Mouse (Mus musculus) right cerebral cortex, adult 18-20 months (tissue): ENCODE data around the gene Gcgr.
"Not testable (repeated sequence)": the region's sequence is repeated elsewhere in the genome, so short reads cannot be mapped to it uniquely, and the experiment has no call there.

ENCODE experiments used
- DNase-seq: peaks from one replicate; pipeline ENCODE4 v3.0.0; 2022; ENCODE audit warnings: mixed read lengths

Gene Gcgr

DNA sequence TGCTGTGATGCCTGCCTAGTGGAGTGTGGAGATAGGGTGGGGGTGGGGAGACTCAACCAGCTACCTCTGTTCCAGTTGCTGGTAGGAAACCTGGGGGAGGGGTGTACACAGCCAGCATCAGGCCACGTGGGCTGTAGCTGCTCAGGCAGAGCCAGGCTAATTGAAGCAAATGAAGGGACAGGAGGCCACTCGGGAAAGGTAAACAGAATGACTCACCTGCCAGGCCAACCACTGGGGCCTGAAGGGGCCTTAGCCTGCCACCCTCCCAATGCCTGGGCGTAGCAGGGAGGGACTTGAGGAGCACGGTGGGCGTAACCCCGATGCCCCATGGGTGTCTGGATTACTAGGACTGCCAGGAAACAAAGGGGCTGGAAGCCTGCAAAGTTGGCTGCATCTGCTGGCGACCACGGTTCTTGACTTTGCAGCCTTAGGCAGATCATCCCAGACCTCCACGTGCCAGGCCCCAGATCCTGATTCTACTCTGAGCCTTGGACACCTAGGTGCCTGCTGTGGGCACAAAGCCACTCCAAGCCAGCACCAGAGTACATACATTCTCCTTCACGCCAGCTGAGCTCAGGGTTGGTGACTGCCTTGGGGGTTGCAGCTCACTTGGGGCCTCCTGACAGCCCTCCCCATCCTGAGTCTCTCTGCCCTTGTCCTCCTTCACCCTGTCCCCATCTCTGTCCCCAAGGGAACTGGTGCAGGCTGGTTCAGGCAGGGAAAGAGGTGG, 9.0 kb downstream of the Gcgr start:
- no peak for DNase-seq

DNA sequence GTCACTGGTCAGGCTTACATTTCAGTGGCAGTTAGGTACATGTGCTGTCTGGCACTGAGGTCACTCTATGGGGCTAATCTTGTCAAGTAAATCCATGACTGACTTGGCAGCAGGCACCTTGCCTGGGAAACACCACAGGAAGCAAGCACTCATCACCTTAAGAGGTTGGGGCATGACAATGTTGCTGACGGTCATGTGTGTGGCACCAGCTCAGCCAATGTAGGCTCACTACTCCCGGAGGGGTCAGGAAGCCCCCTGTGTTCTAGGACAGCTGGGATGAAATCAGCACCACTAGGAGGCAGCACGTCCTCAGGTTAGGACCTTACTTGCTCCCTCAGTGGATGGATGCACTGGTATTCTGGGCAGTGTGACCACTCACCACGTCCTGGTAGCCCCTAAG, 11.4 kb downstream of the Gcgr start:
- no peak for DNase-seq

DNA sequence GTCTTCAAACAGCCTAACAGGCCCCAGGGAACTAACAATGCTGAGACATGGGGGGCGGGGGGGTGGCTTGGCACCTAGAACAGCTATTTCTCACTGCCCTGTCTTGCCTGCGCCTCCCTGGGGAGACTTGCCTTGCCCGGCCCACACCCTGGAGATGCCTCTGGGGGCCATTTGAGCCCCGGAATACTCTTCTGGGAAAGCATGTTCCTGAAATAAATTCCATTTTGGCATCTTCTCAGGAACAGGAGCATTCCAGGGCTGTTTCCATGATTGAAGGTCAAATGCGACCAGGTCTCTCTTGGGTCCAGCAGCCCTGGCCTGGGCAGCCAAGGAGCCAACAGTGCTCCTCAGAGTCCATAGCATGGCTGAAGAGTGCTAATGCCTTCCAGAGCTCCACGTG, 11.9 kb downstream of the Gcgr start:
- DNase-seq = no peak

DNA sequence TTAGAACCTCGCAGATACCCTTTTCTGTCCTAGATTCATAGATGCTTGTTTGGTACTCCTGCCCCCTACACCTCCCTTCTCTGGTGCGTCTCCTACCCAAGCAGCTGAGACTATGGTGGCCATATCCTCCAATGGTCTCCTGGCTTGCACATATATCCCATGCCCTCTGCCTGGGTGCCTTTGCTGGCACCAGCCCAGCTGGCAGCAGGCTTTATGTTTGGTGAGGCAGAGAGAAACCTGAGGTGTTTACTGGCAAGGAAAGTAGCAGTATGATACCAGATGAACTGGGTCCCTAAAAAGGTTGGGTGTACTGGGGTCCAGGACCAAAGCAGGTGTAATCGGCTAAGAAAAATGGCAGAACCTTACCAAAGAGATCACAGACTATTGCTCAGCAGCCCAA, 15.5 kb downstream of the Gcgr start:
- no peak for DNase-seq

DNA sequence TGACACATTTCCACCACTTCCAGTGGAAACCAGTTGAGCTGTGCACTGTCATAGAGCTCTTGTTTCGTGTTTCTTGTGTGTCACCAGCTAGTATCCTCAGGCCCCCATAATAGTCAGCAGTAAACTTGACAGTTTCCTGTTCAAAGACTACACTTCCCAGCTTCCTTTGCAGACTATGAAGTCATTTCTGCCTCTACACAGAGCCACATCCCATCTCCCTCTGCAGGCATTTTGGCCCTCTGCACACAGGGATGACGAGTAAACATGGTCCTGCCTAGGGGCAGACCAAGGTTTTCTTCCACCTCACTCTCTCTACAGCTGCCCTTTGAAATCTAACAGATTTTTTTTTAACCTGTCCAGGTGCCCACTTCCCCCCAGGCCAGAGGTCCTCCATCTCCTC, 17.0 kb downstream of the Gcgr start:
- DNase-seq = no peak

DNA sequence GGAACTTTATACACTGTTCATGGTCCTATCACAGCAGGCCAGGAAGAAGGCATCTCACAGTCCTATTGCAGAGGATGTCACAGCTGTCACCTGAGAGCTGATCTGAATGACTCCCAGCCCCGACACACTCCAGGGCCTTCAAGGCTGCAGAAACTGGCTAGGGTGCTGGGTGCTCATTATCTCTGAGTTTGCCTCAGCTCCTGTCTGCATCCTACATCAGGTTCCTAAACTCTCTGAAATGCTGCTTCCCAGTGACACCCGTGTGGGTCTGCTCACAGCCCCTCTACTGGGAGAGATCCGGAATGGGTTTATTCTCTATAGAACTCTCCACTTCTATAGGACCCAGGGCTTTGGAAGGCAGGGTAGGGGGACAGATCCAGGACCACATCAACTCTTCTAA, 17.7 kb downstream of the Gcgr start:
- DNase-seq = no peak

DNA sequence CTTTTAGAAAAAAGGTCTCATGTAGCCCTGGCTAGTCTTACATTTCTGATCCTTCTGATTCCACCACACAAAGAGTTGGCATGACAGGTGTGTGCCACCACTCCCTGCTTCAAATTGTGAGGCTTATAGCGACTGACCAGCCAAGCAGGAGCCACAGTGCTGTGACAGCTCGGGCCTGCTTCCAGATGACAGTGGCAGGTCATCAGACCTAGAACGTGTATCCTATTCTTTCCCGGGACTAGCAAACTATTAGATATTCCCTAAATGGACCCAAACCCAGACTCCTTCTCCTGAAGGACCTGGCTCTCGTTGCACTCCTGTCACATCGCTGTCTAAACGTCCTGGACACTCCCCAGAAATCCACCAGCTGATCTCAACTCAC, 18.3 kb downstream of the Gcgr start:
- DNase-seq = no peak

DNA sequence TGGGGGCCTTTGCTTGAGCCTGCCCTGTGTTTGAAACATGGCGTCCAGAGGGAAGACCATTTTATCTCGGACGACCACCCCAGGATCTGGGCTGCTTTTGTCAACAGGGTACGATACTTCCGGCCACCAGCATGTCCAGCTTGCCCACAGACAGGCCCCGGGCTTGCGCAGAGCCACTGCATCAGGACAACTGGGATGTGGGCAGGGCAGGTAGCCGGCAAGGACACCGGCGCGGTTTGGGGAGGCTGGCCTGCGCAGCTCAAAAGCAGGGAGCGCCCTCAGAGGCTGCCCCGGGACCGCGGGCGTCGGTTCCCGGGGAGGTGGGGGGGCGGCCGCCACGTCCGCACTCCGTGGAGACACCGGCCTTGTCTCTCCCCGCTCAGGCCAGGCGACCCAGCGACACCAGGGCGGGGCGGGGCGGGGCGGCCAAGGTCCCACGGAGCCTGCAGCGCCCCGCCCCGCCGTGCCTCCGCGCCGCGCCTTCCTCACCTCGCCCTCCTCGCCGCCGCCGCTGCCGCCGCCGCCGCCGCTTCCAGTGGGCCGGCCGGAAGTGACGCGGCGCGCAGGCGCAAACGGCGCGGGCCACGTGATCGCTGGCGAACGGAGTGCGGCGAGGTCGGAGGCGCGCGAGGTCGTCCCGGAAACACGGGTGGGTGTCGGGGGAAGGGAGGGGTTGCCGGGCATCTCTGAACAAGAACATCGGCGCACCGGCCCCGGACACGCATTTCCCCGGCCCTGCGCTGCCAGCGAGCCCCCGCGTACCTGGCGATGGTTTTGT, 18.9 kb downstream of the Gcgr start, which contains the start of gene Mcrip1:
Gene Mcrip1, minus strand, starts transcription at position 560 of the 778 bp plus-strand sequence.
- peak; percentile 95 for DNase-seq

DNA sequence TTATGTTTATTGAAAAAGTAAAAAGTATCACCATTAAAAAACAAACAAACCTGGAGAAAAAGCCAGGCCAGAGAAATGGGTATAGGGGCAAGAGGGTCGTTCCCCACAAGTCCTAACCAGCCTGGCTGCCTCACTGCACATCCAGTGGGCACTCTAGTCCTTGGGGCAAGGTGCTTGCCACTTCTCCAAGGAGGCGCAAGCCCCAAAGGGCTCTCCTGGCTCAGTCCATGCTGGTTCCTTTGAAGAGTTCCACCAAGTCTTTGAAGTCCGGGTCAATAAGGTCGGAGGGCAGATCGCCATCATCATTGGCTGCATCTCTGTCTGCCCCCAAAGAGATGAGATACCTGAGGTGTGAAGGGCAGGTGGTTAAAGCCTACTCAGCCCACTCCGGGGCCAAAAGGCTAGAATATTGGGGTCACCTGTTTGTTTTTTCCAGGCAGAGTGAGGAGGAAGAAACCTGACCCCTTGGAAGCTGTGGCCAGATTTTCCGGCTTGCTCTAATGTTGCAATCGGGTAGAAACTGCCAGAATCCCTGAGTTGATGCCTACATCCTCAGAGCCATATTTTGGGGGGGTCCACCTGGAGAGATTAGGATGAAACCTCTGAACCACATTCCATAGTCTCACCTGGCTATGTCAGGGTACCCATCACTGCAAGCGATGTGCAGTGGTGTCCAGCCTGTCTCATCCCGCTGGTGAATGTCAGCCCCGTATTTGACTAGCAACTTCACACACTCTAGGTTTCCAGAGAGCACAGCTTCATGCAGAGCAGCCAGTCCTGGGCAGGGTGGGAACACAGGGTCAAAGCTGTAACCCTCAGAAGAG, 19.7 kb downstream of the Gcgr start:
- no peak for DNase-seq

DNA sequence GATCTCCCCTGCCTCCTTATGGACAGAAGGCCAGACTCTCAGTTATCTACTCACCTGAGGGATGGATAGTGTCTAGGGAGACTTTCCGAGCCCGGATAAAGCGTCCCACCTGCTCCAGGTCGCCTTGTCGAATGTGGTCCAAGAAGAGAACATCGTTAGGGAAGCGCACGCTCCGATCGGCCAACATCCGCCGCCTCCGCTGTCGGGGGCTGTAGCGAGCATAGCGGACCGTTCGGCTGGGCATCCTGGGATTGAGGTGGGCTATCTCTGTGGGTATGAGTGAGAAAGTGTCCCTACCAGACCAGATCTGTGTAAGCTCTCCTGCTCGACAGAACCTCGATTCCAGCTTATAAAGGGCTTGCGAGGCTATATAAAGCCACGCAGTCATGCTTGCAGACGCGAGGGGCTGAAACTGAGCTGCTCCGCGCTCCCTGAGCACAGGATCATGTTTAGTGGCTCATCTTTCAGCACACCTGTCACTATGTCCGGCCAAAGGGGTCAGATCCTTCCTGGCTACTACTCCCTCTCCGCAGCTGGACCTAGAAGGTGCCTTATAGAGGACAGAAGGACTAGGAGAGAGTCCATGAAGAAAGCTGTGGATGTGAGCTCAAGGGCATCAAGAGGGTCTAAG, 20.4 kb downstream of the Gcgr start, which contains the start of gene Ppp1r27:
Gene Ppp1r27, minus strand, starts transcription at position 323 of the 631 bp plus-strand sequence.
- DNase-seq = no peak

DNA sequence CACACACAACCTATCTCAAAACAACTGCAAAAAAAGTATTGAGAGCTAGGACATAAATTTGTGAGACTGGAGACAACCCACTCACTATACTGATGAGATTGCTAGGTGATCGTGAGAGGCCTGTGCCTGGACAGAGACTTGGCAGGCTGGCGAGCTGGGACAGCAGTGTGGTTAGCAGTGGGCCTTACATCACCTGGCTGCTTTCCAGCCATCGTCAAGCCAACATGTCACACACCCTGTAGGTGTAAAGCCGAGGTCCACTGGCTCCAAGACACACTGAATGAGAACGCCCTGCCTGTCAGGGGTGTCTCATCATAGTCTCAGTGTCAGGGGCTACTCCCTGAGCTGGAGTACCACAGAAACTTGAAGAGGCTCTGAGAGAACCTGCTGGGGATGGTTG, 22.2 kb downstream of the Gcgr start:
- no peak for DNase-seq

DNA sequence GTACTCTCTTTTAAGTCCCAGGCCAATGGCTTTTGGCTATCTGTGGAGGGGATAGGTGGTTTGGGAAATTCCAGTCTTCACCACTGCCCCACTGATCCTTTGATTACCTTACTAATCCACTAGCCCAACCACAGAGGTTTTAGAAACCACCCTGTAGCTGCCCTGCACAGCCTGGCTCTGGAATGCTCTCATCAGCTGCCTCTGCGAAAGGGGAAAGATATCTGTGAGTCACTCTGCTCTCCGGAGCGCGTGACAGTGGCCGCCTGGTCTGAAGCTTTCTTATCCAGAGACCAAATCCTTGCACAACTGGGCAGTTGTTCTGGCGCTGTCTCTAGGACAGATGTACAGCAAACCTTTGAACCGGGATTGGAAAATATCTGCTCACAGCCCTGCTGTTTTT, 24.3 kb downstream of the Gcgr start:
- no peak for DNase-seq

DNA sequence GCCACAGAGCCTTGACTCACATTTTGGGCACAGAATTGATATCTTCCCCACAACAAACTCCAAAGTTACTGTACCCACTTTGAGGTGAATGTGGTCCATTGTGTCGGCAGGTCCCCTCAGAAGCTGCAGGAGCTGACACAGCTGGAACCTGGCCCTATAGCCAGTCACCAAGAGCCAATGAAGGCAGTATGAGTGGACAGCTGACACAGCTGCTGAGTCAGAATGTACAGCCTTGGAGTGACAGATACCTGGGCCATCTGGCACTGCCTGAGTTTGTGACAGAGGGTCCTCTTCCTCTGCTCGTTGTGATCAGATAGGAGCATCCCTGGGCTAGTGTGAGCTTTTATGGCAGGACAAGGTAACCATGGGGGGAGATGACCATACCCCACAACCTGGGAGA, 24.8 kb downstream of the Gcgr start:
- DNase-seq = no peak

DNA sequence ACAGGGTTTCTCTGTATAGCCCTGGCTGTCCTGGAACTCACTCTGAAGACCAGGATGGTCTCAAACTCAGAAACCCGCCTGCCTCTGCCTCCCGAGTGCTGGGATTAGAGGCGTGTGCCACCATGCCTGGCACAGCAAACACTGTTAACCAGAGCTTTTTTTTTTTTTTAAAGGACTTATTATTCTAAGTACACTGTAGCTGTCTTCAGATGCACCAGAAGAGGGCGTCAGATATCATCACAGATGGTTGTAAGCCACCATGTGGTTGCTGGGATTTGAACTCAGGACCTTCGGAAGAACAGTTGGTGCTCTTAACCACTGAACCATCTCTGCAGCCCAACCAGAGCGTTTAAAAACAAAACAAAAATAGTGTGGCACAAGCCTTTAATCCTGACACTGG, 28.3 kb downstream of the Gcgr start:
- not testable (repeated sequence) for DNase-seq

DNA sequence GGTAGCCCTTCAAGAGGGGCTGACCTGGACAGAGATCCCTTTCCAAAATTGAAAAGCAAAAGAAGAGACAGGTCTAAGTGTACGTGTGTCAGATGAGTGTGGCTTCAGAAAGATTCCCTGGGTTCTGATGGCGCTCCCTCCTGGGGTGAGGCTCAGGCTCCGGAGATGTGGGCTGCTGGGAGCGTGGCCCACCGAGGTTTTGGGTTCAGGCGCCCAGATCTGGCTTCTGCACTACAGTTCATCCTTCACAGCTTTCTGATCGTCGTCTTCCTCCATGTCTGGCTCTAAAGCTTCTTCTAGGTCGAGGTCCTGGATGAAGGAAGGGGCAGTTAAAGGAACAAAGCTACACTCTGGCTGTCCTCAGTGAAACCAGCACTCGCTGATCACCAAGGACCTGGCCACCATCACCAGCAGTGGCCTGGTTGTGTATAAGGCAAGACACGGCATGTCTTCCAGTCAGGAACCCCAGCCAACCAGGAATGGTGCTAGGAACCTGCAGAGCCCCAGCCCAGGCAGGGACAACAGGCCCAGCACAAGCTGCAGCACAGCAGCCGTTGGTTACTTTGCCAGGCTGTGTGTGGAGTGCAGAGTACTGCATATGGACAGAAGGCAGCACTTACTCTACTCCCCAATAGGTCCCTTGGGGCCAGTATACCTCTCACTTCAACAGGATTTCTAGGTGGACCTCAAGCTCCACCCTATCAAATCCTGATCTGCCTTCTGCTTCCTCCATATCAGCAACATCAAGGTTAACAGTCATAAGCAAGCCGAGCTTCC, 30.6 kb downstream of the Gcgr start:
- no peak for DNase-seq

DNA sequence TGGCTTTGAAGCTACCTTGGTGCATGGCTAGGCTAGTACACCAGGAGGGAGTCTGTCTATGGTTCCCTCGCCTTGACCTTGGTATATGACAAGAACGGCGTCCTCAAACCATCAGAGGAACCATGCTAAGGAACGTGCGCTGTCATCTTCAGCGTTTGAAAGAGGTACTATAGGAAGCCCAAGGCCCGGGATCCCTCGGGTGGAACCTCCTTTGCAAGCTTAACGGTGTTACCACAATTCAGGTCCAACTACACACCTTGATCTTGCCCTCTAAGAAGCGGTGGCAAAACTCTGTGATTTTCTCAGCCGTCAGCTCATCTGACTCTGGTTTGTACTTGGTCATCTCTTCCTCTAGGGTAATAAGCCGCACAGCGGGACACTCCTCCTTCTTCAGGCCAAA, 32.5 kb downstream of the Gcgr start:
- no peak for DNase-seq

DNA sequence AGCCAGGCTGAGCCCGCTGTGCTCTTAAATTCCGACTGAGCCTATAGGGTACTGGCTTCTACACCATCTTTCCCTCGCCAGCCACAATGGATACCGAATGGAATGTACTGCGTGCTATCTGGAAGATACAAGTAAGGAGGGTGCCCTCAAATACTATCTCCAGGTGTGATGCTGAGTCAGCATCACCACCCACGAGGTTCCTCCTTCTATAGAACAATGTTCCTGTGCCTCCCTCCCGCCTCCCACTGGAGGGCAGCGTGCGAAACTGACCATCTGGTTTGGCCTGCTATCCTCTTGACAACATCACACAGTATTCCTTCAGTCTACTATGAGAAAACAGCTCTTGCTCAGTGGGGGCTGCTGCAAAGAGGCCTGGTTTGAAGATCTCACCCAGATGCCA, 34.6 kb downstream of the Gcgr start:
- DNase-seq = no peak

DNA sequence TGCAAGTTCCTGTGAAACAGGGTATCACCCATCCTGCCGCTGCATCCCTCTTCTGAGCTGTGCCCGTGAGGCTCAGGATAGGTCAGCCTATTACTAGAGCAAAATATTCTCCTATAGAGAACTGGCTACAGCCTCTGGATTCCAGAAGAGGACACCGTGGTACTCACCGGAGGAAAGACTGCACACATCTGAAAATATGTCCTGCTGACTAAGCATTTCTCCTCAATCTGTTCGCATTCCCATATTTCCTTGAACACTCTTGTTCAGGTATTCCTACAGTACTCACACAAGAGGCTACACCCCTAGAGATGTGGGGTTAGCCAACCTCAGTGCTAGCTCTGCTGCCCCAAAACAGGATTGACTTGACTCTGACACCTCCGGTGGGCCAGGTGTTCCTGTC, 37.8 kb downstream of the Gcgr start:
- DNase-seq = no peak

DNA sequence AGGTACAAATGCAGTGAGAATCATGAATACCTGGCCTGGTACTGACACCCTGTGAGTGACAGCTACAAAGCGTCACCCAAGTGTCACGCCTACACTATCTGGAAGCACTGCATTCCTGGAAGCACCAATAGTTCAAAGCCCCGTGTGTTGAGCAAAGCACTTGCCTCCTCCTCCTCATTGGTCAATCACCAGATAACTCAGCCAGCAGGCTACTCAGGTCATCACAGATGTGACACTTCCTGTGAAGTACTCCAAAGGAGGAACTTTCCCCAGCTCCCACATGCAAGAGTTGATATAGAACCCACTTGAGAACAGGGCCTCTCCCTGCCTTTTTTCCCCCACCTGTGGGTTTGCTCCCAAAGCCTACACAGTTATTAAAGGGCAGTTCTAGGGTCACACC, 40.6 kb downstream of the Gcgr start:
- DNase-seq = no peak

DNA sequence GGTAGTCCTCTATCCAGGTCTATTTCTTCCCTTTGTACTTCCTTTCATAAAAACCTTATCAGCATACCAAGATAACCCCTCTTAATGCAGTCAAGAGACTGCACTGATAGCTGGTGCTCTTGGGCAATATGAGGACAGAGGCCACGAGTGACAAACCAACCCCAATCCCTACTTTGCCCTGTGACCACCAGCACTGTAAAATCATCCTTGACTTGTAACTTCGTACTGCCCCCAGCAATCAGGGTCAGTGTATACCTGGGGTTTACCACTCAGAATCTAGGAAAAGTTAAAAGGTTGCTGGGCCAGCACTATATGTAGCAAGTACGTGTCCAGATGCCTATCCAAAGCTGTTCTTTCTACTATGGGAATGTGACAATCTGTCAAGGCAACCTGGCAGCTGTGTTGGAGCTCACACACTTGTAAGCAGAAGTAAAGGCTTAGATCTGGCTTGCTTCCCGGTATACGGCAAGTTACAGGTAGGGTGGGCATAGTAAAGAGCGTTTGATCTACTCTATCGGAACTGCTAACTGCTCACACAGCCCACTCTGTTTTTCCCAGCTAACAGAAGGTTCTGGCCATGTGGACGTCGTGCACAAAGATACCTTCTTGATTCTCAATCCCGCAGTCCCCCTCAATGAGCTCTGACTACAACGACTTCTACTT, 41.4 kb downstream of the Gcgr start:
- no peak for DNase-seq

DNA sequence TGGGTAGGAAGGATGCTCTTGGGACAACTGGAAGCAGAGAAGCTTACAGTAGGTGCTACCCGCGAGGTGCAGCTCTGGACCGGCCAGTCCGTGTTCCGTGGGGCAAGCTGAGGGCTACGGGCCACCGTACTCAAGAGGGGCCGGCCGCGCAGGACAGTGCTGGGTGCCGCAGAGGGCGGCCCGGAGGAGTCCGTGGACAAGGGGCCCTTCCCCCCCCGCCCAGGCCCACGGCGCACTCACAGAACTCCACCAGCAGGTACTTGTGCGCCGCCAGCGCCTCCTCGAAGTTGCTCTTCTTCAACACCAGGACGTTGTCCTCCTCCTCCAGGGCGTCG, 41.9 kb downstream of the Gcgr start:
- DNase-seq = no peak
